Mouse (Mus musculus): Measurements from ENCODE around the gene Map1lc3b. TPM values are rescaled to one million over a fixed set of nuclear protein-coding genes. Genes with fewer than 3 reads are reported as not detected.

Map1lc3b gene
- polyA plus RNA-seq, 1 experiment from 2014 or later, result 283 TPM

DNA sequence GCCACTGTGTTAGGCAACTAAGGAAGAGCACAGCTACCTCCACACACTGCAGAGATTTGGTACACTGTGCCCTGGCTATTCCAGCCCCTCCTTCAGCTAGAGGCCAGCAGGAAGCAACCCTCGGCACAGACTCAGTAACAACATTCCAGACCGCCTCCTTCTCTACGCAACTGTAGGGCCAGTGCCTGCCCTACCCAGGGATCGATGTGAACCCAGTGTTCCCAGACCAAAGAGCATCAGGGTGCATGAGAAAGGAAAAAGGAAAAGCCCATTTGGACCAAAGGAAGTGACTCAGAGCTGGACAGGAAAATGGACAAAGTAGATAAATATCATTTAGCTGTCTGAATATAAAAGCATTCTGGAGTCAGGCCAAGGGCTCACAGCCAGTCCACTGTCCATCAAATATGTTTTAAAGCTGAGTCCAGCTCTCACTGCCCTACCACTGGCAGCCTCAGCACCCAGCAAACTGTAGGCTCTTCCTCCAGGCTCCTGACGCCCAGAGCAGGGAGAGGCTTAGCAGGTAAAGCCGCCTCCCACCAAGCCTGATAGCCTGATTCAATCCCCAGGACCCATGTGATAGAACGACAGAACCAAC, 29.3 kb downstream of the Map1lc3b start:
- peak; percentile 60 for DNase-seq (ENCODE audit: low spot score, missing footprints)
- Histone ChIP-seq H3K27ac (ENCODE audit: low read depth, low read length) (no peak overlapping the region), H3K4me2 (no peak overlapping the region), H3K4me1 (ENCODE audit: control insufficient read depth, insufficient read depth, low read length) (no peaks in the 10 kb centered on the region), H3K9ac (ENCODE audit: low read length) (no peak overlapping the region), H3K9me3 (ENCODE audit: control insufficient read depth, low read length) (no peaks in the 10 kb centered on the region), H3K4me3 (ENCODE audit: low read depth, low read length) (no peak overlapping the region), H3K36me3 (ENCODE audit: control insufficient read depth, insufficient read depth, low read length) (no peaks in the 10 kb centered on the region), H3K27me3 (ENCODE audit: control insufficient read depth, insufficient read depth, low read length) (no peaks in the 10 kb centered on the region)
- WGBS, result 74% methylated on average over 7 of the region's 7 CpGs
- ATAC-seq (ENCODE audit: low FRiP score), result no peak

DNA sequence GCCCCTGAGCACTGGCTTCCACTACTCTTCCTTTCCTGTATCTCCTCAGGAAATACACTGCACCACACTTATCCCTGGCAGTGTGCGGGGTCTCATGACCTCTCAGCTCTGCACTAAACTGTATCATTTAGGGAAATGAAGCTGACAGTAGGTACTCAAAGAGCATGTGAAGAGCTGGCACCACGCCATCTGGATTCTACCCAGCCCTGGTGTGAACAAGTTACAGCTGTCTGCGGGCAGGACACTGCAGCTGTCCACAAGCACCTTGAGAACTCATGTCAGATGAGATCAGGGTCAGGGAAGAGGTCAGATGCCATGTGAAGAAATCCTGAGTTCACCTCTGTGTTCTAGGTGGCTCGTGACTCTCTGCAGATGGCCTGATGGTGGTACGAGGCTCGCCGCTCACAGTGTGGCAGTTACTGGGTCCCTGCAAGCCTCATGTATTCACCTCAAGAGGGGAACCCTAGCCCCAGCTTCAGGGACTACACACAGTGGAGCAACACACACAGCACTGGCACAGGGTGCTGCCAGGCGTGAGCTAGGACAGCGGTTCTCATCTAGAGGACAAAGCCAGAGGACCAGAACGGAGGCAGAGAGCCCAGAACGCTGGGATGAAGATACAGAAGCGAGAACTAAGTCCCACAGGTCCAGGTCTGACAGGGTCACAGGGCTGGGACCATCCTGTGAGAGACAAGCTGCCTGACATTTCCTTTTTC, 30.8 kb downstream of the Map1lc3b start:
- Histone ChIP-seq H3K36me3 (ENCODE audit: control insufficient read depth, insufficient read depth, low read length) (no peaks in the 10 kb centered on the region), H3K9me3 (ENCODE audit: control insufficient read depth, low read length) (no peaks in the 10 kb centered on the region), H3K4me3 (ENCODE audit: low read depth, low read length) (no peak overlapping the region), H3K27ac (ENCODE audit: low read depth, low read length) (no peak overlapping the region), H3K4me1 (ENCODE audit: control insufficient read depth, insufficient read depth, low read length) (no peaks in the 10 kb centered on the region), H3K4me2 (no peak overlapping the region), H3K9ac (ENCODE audit: low read length) (no peak overlapping the region), H3K27me3 (ENCODE audit: control insufficient read depth, insufficient read depth, low read length) (no peaks in the 10 kb centered on the region)
- ATAC-seq (ENCODE audit: low FRiP score) (no peak), DNase-seq (ENCODE audit: low spot score, missing footprints) (no peak)
- WGBS, result 91% methylated on average over 12 of the region's 12 CpGs

DNA sequence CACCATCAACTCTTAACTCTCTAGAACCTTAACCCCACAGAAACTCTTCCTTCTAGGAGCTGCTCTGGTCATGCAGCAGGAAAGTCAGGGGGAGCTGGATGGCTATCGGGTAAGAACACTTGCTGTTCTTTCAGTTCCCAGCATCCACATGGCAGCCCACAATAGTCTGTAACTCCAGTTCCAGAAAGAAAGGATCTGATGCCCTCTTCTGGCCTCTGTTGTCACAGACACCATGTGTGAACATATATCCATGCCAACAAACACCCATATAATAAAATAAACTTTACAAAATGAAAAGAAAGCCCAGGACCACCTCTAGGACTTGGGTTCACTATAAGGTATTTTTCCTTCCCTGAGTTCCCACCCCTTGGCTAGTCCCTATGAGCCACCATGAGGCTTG, 31.7 kb downstream of the Map1lc3b start:
- H3K36me3 ChIP-seq (ENCODE audit: control insufficient read depth, insufficient read depth, low read length), result peaks cover 4% of the 10 kb centered on the region
- no peaks in the 10 kb centered on the region for H3K4me1 ChIP-seq (ENCODE audit: control insufficient read depth, insufficient read depth, low read length)
- ATAC-seq (ENCODE audit: low FRiP score) (no peak), DNase-seq (ENCODE audit: low spot score, missing footprints) (no peak)
- H3K4me2 ChIP-seq, result no peak overlapping the region
- WGBS, result 58% methylated on average over 1 of the region's 1 CpGs
- H3K27ac ChIP-seq (ENCODE audit: low read depth, low read length), result no peak overlapping the region
- no peak overlapping the region for H3K9ac ChIP-seq (ENCODE audit: low read length)
- H3K27me3 ChIP-seq (ENCODE audit: control insufficient read depth, insufficient read depth, low read length), result no peaks in the 10 kb centered on the region
- H3K4me3 ChIP-seq (ENCODE audit: low read depth, low read length), result no peak overlapping the region
- no peaks in the 10 kb centered on the region for H3K9me3 ChIP-seq (ENCODE audit: control insufficient read depth, low read length)

DNA sequence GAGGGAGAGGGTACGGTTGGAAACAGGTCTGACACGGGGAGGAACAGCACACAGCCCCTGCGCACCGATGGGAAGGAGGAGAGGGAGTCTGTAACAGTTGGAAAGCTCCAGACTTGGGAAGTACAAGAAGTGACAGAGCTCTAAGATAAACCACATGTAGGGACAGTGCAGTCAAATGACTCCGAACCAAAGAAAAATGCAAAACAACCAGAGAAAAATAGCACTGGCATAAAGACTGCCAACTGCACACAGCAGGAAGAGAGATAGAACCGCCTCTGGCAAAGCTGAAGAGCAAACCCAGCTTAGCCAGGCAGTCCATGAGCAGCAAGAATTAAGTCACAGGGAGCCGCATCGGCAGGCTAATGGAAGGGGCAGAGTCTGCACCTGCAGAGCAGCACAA, 32.9 kb downstream of the Map1lc3b start:
- DNase-seq (ENCODE audit: low spot score, missing footprints) (no peak), ATAC-seq (ENCODE audit: low FRiP score) (no peak)
- no peak overlapping the region for H3K4me3 ChIP-seq (ENCODE audit: low read depth, low read length)
- H3K4me2 ChIP-seq, result no peak overlapping the region
- H3K27me3 ChIP-seq (ENCODE audit: control insufficient read depth, insufficient read depth, low read length), result no peaks in the 10 kb centered on the region
- H3K36me3 ChIP-seq (ENCODE audit: control insufficient read depth, insufficient read depth, low read length), result peaks cover 4% of the 10 kb centered on the region
- 87% methylated on average over 8 of the region's 8 CpGs for WGBS
- H3K9ac ChIP-seq (ENCODE audit: low read length), result no peak overlapping the region
- no peaks in the 10 kb centered on the region for H3K9me3 ChIP-seq (ENCODE audit: control insufficient read depth, low read length)
- no peak overlapping the region for H3K27ac ChIP-seq (ENCODE audit: low read depth, low read length)
- no peaks in the 10 kb centered on the region for H3K4me1 ChIP-seq (ENCODE audit: control insufficient read depth, insufficient read depth, low read length)

GRCm38 (mm10) chr8:121628681-121629080, 38.5 kb downstream of the Map1lc3b start:
- Histone ChIP-seq H3K9me3 (ENCODE audit: control insufficient read depth, low read length) (no peaks in the 10 kb centered on the region), H3K4me2 (no peak overlapping the region), H3K4me1 (ENCODE audit: control insufficient read depth, insufficient read depth, low read length) (no peaks in the 10 kb centered on the region), H3K36me3 (ENCODE audit: control insufficient read depth, insufficient read depth, low read length) (peaks cover 4% of the 10 kb centered on the region), H3K27ac (ENCODE audit: low read depth, low read length) (no peak overlapping the region), H3K9ac (ENCODE audit: low read length) (no peak overlapping the region), H3K27me3 (ENCODE audit: control insufficient read depth, insufficient read depth, low read length) (no peaks in the 10 kb centered on the region), H3K4me3 (ENCODE audit: low read depth, low read length) (no peak overlapping the region)
- WGBS, result 96% methylated on average over 4 of the region's 4 CpGs
- DNase-seq (ENCODE audit: low spot score, missing footprints) (no peak), ATAC-seq (ENCODE audit: low FRiP score) (no peak)

GRCm38 (mm10) chr8:121631645-121632071, 41.5 kb downstream of the Map1lc3b start:
- ATAC-seq (ENCODE audit: low FRiP score) (no peak), DNase-seq (ENCODE audit: low spot score, missing footprints) (no peak)
- H3K4me3 ChIP-seq (ENCODE audit: low read depth, low read length), result no peak overlapping the region
- H3K9me3 ChIP-seq (ENCODE audit: control insufficient read depth, low read length), result no peaks in the 10 kb centered on the region
- WGBS, result 76% methylated on average over 7 of the region's 7 CpGs
- H3K27ac ChIP-seq (ENCODE audit: low read depth, low read length), result no peak overlapping the region
- H3K4me1 ChIP-seq (ENCODE audit: control insufficient read depth, insufficient read depth, low read length), result no peaks in the 10 kb centered on the region
- no peaks in the 10 kb centered on the region for H3K27me3 ChIP-seq (ENCODE audit: control insufficient read depth, insufficient read depth, low read length)
- H3K9ac ChIP-seq (ENCODE audit: low read length), result no peak overlapping the region
- peaks cover 1% of the 10 kb centered on the region; the same call in 1 of the 2 replicates for H3K36me3 ChIP-seq (ENCODE audit: control insufficient read depth, insufficient read depth, low read length)
- H3K4me2 ChIP-seq, result no peak overlapping the region

GRCm38 (mm10) chr8:121632401-121632800, 42.2 kb downstream of the Map1lc3b start:
- WGBS, result 88% methylated on average over 5 of the region's 5 CpGs
- H3K27ac ChIP-seq (ENCODE audit: low read depth, low read length), result no peak overlapping the region
- H3K4me2 ChIP-seq, result no peak overlapping the region
- no peaks in the 10 kb centered on the region; the same call in 1 of the 2 replicates for H3K36me3 ChIP-seq (ENCODE audit: control insufficient read depth, insufficient read depth, low read length)
- no peak for ATAC-seq (ENCODE audit: low FRiP score)
- H3K9ac ChIP-seq (ENCODE audit: low read length), result no peak overlapping the region
- no peaks in the 10 kb centered on the region for H3K27me3 ChIP-seq (ENCODE audit: control insufficient read depth, insufficient read depth, low read length)
- no peaks in the 10 kb centered on the region for H3K4me1 ChIP-seq (ENCODE audit: control insufficient read depth, insufficient read depth, low read length)
- no peak for DNase-seq (ENCODE audit: low spot score, missing footprints)
- no peaks in the 10 kb centered on the region for H3K9me3 ChIP-seq (ENCODE audit: control insufficient read depth, low read length)
- H3K4me3 ChIP-seq (ENCODE audit: low read depth, low read length), result no peak overlapping the region

- H3K36me3 ChIP-seq (ENCODE audit: control insufficient read depth, insufficient read depth, low read length), result no peaks in the 10 kb centered on the region
- ATAC-seq (ENCODE audit: low FRiP score), result no peak
- H3K9ac ChIP-seq (ENCODE audit: low read length), result no peak overlapping the region
- no peaks in the 10 kb centered on the region for H3K9me3 ChIP-seq (ENCODE audit: control insufficient read depth, low read length)
- H3K4me2 ChIP-seq, result no peak overlapping the region
- no peak for DNase-seq (ENCODE audit: low spot score, missing footprints)
- no peaks in the 10 kb centered on the region for H3K27me3 ChIP-seq (ENCODE audit: control insufficient read depth, insufficient read depth, low read length)
- 82% methylated on average over 6 of the region's 6 CpGs for WGBS
- H3K27ac ChIP-seq (ENCODE audit: low read depth, low read length), result no peak overlapping the region
- H3K4me3 ChIP-seq (ENCODE audit: low read depth, low read length), result no peak overlapping the region
- H3K4me1 ChIP-seq (ENCODE audit: control insufficient read depth, insufficient read depth, low read length), result no peaks in the 10 kb centered on the region
Measured at GRCm38 (mm10) chr8:121635534-121635933, 45.4 kb downstream of the Map1lc3b start.

DNA sequence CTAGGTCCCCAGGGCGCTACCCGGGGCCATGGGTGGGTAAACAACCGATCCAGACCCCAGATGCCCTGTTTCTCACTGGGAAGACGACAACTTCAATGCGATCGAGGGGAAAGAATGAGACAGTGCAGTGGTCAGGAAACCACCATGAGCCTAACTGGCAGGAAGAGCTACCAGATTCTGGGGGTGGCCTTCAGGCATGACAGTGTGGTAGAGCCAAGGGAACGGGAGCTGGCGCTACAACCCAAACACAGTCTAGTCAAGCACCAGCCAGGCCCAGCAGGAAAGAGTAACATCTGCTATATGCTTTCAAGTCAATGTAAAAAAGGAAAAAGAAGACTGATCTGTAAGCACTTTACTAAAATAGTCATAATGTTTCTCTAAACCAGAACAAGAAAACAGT, 46.0 kb downstream of the Map1lc3b start:
- ATAC-seq (ENCODE audit: low FRiP score) (no peak), DNase-seq (ENCODE audit: low spot score, missing footprints) (no peak)
- no peak overlapping the region for H3K4me2 ChIP-seq
- H3K4me1 ChIP-seq (ENCODE audit: control insufficient read depth, insufficient read depth, low read length), result no peaks in the 10 kb centered on the region
- H3K9me3 ChIP-seq (ENCODE audit: control insufficient read depth, low read length), result no peaks in the 10 kb centered on the region
- H3K27me3 ChIP-seq (ENCODE audit: control insufficient read depth, insufficient read depth, low read length), result no peaks in the 10 kb centered on the region
- WGBS, result 91% methylated on average over 8 of the region's 8 CpGs
- H3K27ac ChIP-seq (ENCODE audit: low read depth, low read length), result no peak overlapping the region
- no peaks in the 10 kb centered on the region for H3K36me3 ChIP-seq (ENCODE audit: control insufficient read depth, insufficient read depth, low read length)
- H3K9ac ChIP-seq (ENCODE audit: low read length), result no peak overlapping the region
- no peak overlapping the region for H3K4me3 ChIP-seq (ENCODE audit: low read depth, low read length)

All from midbrain, embryonic 11.5 days (tissue).